Mouse (Mus musculus): ENCODE results near the gene Ilkap. TPM values are rescaled to one million over a fixed set of nuclear protein-coding genes. Genes with fewer than 3 reads are reported as not detected.

The Ilkap gene
- polyA plus RNA-seq, 1 experiment from 2014 or later, result 132 TPM

GRCm38 (mm10) chr1:91417991-91418390 lies 19.4 kb upstream of the Ilkap start:
- DNase-seq (ENCODE audit: low spot score), result no peak
- Histone ChIP-seq H3K36me3 (replicated peaks; ENCODE audit: control insufficient read depth, insufficient read depth) (peaks cover 19% of the 10 kb centered on the region), H3K27me3 (ENCODE audit: control insufficient read depth, insufficient read depth, low read length) (no peaks in the 10 kb centered on the region), H3K27ac (no peak overlapping the region), H3K9ac (no peak overlapping the region), H3K9me3 (ENCODE audit: control insufficient read depth, low read length) (no peaks in the 10 kb centered on the region), H3K4me1 (replicated peaks; ENCODE audit: control insufficient read depth, insufficient read depth, low read length) (peaks cover 22% of the 10 kb centered on the region), H3K4me3 (replicated peaks; ENCODE audit: low read length) (no peak overlapping the region), H3K4me2 (replicated peaks) (no peak overlapping the region)
- ATAC-seq (ENCODE audit: low FRiP score), result no peak
- WGBS, result 77% methylated on average over 1 of the region's 1 CpGs

- Histone ChIP-seq H3K9me3 (ENCODE audit: control insufficient read depth, low read length) (no peaks in the 10 kb centered on the region), H3K36me3 (replicated peaks; ENCODE audit: control insufficient read depth, insufficient read depth) (peaks cover 15% of the 10 kb centered on the region), H3K27me3 (ENCODE audit: control insufficient read depth, insufficient read depth, low read length) (no peaks in the 10 kb centered on the region), H3K4me2 (replicated peaks) (0 out of 2 replicates have a peak overlapping the region, but pooled peaks have one; percentile 95), H3K9ac (peak overlapping the region; percentile 63; the same call in 1 of the 2 replicates), H3K4me3 (replicated peaks; ENCODE audit: low read length) (no peak overlapping the region), H3K4me1 (replicated peaks; ENCODE audit: control insufficient read depth, insufficient read depth, low read length) (peaks cover 33% of the 10 kb centered on the region), H3K27ac (peak overlapping the region; percentile 89)
- 46% methylated on average over 5 of the region's 5 CpGs for WGBS
- no peak for DNase-seq (ENCODE audit: low spot score)
- ATAC-seq (ENCODE audit: low FRiP score), result no peak
Measured at GRCm38 (mm10) chr1:91415311-91415710, 16.7 kb upstream of the Ilkap start.

- peak overlapping the region; percentile 63; the same call in 1 of the 2 replicates for H3K9ac ChIP-seq
- peaks cover 10% of the 10 kb centered on the region for H3K36me3 ChIP-seq (replicated peaks; ENCODE audit: control insufficient read depth, insufficient read depth)
- WGBS, result 40% methylated on average over 4 of the region's 4 CpGs
- no peaks in the 10 kb centered on the region for H3K9me3 ChIP-seq (ENCODE audit: control insufficient read depth, low read length)
- H3K27me3 ChIP-seq (ENCODE audit: control insufficient read depth, insufficient read depth, low read length), result no peaks in the 10 kb centered on the region
- ATAC-seq (ENCODE audit: low FRiP score) (no peak), DNase-seq (ENCODE audit: low spot score) (no peak)
- peak overlapping the region; percentile 95; the same call in 1 of the 2 replicates for H3K4me2 ChIP-seq (replicated peaks)
- peak overlapping the region; percentile 89 for H3K27ac ChIP-seq
- H3K4me3 ChIP-seq (replicated peaks; ENCODE audit: low read length), result no peak overlapping the region
- peaks cover 33% of the 10 kb centered on the region for H3K4me1 ChIP-seq (replicated peaks; ENCODE audit: control insufficient read depth, insufficient read depth, low read length)
Measured at GRCm38 (mm10) chr1:91414903-91415302, 16.3 kb upstream of the Ilkap start.

DNA sequence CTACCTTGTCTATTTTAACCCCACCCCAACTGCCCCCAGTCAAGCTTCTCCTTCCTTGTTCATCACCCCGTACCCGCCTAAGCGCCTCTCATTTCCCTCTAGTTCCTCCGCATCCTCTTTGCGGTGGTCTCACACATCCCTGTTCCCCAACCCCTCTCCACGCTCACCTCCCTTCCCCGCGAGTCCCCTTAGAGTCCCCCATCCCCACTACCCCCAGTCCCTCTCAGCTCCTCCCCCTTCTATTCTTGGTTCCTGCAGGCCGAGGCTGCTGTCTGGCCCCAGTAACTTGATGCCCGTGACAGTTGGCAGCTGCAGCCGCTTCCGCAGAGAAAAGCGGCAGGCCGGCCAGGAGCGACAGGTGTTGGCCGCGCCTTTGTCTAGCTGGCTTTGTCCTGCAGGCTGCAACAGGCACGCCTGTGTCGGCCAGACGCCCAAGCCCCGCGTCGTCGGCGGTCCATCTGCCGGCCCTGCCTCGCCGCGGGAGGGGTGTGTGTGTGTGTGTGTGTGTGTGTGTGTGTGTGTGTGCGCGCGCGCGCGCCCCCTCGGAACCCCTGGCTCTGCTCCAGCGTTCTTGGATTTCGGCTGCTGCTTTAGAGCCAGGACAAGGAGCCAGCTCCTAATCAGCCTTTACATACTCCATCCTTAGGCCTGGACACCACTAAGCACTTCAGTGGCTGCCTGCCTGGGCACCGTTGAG lies 15.4 kb upstream of the Ilkap start, which contains the start of gene Hes6:
Gene Hes6 (minus strand): TSS at position 141 of the 697 bp plus-strand sequence.
- H3K4me1 ChIP-seq (replicated peaks; ENCODE audit: control insufficient read depth, insufficient read depth, low read length), result peaks cover 33% of the 10 kb centered on the region
- ATAC-seq (ENCODE audit: low FRiP score) (peak; percentile 65), DNase-seq (ENCODE audit: low spot score) (peak; percentile 80)
- no peaks in the 10 kb centered on the region for H3K9me3 ChIP-seq (ENCODE audit: control insufficient read depth, low read length)
- peak within 1 kb of the TSS; percentile 79 for H3K4me3 ChIP-seq (replicated peaks; ENCODE audit: low read length)
- peak within 1 kb of the TSS; percentile 92 for H3K9ac ChIP-seq
- H3K36me3 ChIP-seq (replicated peaks; ENCODE audit: control insufficient read depth, insufficient read depth), result peaks cover 7% of the 10 kb centered on the region; the same call in 1 of the 2 replicates
- peak within 1 kb of the TSS; percentile 89 for H3K27ac ChIP-seq
- WGBS, result under 1% methylated on average over 39 of the region's 39 CpGs
- no peaks in the 10 kb centered on the region for H3K27me3 ChIP-seq (ENCODE audit: control insufficient read depth, insufficient read depth, low read length)
- peak within 1 kb of the TSS; percentile 95 for H3K4me2 ChIP-seq (replicated peaks)

DNA sequence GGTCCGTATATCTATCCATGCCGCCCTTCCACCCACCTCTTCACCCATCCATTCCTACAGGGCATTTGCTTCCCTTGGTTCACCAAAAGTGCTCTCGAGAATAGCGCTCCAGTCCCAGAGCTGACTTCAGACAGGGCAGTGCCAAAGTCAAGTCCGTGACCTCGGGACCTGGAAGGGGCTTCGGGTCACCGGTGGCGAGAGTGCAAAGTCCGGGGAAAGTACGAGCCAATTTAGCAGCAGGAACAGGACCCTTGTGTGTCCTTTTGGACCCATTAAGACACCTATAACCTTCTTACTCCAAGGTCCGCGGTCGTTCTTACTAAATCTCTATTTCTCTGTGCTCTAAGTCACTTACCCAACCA lies 14.9 kb upstream of the Ilkap start:
- Histone ChIP-seq H3K27ac (peak overlapping the region; percentile 89), H3K9ac (peak overlapping the region; percentile 63), H3K4me1 (replicated peaks; ENCODE audit: control insufficient read depth, insufficient read depth, low read length) (peaks cover 33% of the 10 kb centered on the region), H3K27me3 (ENCODE audit: control insufficient read depth, insufficient read depth, low read length) (no peaks in the 10 kb centered on the region), H3K4me2 (replicated peaks) (peak overlapping the region; percentile 95), H3K36me3 (replicated peaks; ENCODE audit: control insufficient read depth, insufficient read depth) (peaks cover 7% of the 10 kb centered on the region; the same call in 1 of the 2 replicates), H3K9me3 (ENCODE audit: control insufficient read depth, low read length) (no peaks in the 10 kb centered on the region), H3K4me3 (replicated peaks; ENCODE audit: low read length) (peak overlapping the region; percentile 79)
- under 1% methylated on average over 14 of the region's 14 CpGs for WGBS
- no peak for ATAC-seq (ENCODE audit: low FRiP score)
- DNase-seq (ENCODE audit: low spot score), result peak; percentile 54

- Histone ChIP-seq H3K4me3 (replicated peaks; ENCODE audit: low read length) (peak overlapping the region; percentile 79), H3K36me3 (replicated peaks; ENCODE audit: control insufficient read depth, insufficient read depth) (peaks cover 7% of the 10 kb centered on the region; the same call in 1 of the 2 replicates), H3K4me1 (replicated peaks; ENCODE audit: control insufficient read depth, insufficient read depth, low read length) (peaks cover 33% of the 10 kb centered on the region), H3K9me3 (ENCODE audit: control insufficient read depth, low read length) (no peaks in the 10 kb centered on the region), H3K27me3 (ENCODE audit: control insufficient read depth, insufficient read depth, low read length) (no peaks in the 10 kb centered on the region), H3K4me2 (replicated peaks) (peak overlapping the region; percentile 95), H3K27ac (peak overlapping the region; percentile 89), H3K9ac (peak overlapping the region; percentile 92)
- WGBS, result under 1% methylated on average over 34 of the region's 34 CpGs
- ATAC-seq (ENCODE audit: low FRiP score) (peak; percentile 92), DNase-seq (ENCODE audit: low spot score) (peak; percentile 93)
Measured at GRCm38 (mm10) chr1:91413030-91413506, 14.5 kb upstream of the Ilkap start.

DNA sequence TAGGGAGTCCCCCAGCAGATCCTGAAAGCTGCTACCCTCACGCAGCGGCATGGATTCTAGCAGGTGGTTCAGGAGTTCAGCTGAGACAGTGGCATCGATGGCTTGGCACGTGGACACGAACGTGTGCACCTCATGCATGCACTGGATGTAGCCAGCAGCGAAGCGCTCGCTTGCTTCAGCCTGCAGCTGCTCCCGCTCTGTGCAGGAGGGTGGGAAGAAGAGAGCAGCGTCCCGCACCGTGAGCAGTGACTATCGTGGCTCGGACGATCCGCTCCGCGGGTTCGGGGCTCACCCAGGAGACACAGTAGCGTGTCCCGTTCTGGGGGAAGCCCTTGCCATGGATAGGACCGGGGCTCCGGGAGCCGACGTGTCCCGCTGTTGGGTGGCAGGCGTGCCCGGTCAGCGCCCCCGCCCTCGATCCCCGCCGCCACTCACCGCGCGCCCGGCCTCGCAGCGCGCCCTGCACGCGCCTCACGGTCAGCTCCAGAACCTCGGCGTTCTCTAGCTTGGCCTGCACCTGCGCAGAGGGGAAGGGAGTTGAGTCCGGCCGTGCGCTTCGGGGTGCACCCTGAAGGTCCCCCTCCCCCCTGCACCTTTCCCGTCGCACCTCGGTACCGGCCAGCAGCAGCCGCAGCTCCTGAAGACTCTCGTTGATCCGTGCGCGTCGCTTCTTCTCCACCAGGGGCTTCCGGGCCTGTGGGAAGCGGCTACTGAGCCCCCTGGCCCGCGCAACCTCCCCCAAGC lies 13.8 kb upstream of the Ilkap start:
- Histone ChIP-seq H3K4me3 (replicated peaks; ENCODE audit: low read length) (peak overlapping the region; percentile 79), H3K4me1 (replicated peaks; ENCODE audit: control insufficient read depth, insufficient read depth, low read length) (peaks cover 33% of the 10 kb centered on the region), H3K27me3 (ENCODE audit: control insufficient read depth, insufficient read depth, low read length) (no peaks in the 10 kb centered on the region), H3K4me2 (replicated peaks) (peak overlapping the region; percentile 95), H3K27ac (peak overlapping the region; percentile 89), H3K9ac (peak overlapping the region; percentile 92), H3K9me3 (ENCODE audit: control insufficient read depth, low read length) (no peaks in the 10 kb centered on the region), H3K36me3 (replicated peaks; ENCODE audit: control insufficient read depth, insufficient read depth) (peaks cover 7% of the 10 kb centered on the region; the same call in 1 of the 2 replicates)
- WGBS, result 2% methylated on average over 63 of the region's 65 CpGs
- peak; percentile 1 for ATAC-seq (ENCODE audit: low FRiP score)
- no peak for DNase-seq (ENCODE audit: low spot score)

DNA sequence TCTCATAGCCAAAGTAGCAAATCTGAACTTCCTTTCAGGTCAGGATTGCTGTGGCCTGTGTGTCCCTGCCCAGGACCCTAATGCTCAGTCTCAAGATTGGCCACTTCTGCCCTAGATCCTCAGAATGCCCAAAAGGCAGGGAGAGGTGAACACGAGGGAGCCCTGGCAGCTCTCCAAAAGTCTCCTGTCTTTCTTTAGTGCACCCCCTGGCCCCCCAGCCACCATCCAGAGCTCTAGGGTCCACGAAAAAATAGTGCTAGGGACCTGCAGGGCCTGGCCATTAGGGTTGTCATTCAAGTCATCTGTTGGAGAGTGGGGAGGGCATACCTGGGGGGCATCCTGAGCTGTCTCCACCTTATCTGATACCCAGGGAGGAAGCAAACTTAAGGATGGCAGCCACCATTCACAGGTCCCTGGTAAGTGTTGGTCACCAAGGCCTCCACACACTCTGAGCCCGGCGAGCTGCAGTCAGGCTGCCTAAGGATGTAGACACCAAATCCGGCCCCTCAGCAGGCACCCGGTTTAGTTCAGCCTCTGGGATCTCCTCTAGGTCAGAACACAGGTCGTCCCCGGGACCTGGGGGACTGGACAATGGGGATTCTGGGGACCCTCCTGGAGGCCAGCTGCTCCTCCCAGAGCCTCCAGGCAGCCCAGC lies 13.1 kb upstream of the Ilkap start:
- Histone ChIP-seq H3K4me3 (replicated peaks; ENCODE audit: low read length) (peak overlapping the region; percentile 79), H3K9me3 (ENCODE audit: control insufficient read depth, low read length) (no peaks in the 10 kb centered on the region), H3K36me3 (replicated peaks; ENCODE audit: control insufficient read depth, insufficient read depth) (peaks cover 3% of the 10 kb centered on the region; the same call in 1 of the 2 replicates), H3K9ac (peak overlapping the region; percentile 92), H3K27ac (peak overlapping the region; percentile 89; the same call in 1 of the 2 replicates), H3K27me3 (ENCODE audit: control insufficient read depth, insufficient read depth, low read length) (no peaks in the 10 kb centered on the region), H3K4me2 (replicated peaks) (peak overlapping the region; percentile 95), H3K4me1 (replicated peaks; ENCODE audit: control insufficient read depth, insufficient read depth, low read length) (peaks cover 33% of the 10 kb centered on the region)
- WGBS, result 42% methylated on average over 8 of the region's 8 CpGs
- no peak for DNase-seq (ENCODE audit: low spot score)
- ATAC-seq (ENCODE audit: low FRiP score), result no peak

DNA sequence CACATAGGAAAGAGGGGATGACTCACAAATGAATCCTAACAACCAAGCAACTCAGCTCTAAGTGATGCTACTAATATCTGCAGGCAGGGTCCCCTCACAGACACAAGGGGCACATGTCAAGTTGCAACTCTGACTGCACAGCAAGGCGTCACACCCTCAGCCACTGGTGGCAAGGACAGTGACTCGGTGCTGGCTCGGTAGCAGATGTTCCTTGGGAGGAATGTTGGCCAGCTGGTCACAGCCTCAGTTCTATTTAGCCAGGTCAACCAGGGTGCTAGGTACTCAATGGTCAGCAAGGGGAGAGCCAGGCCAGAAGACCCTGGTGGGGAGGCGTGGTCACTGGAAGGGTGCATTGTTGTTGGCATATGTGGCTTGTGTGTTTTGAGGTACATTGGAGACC lies 9.2 kb upstream of the Ilkap start:
- Histone ChIP-seq H3K9ac (no peak overlapping the region), H3K4me1 (replicated peaks; ENCODE audit: control insufficient read depth, insufficient read depth, low read length) (peaks cover 11% of the 10 kb centered on the region), H3K4me2 (replicated peaks) (no peak overlapping the region), H3K27me3 (ENCODE audit: control insufficient read depth, insufficient read depth, low read length) (no peaks in the 10 kb centered on the region), H3K36me3 (replicated peaks; ENCODE audit: control insufficient read depth, insufficient read depth) (no peaks in the 10 kb centered on the region), H3K4me3 (replicated peaks; ENCODE audit: low read length) (no peak overlapping the region), H3K27ac (no peak overlapping the region), H3K9me3 (ENCODE audit: control insufficient read depth, low read length) (no peaks in the 10 kb centered on the region)
- WGBS, result 81% methylated on average over 4 of the region's 4 CpGs
- ATAC-seq (ENCODE audit: low FRiP score) (no peak), DNase-seq (ENCODE audit: low spot score) (no peak)
